Mouse (Mus musculus) liver, embryonic 11.5 days (tissue): ENCODE measurements at regions not wholly inside any gene's neighbourhood (a gene's known extent, or its start where the extent isn't known, plus 50 kb on each side); places are given as distances from the start of the nearest gene placed in this dataset.
"Not testable (repeated sequence)": the region's sequence is repeated elsewhere in the genome, so short reads cannot be mapped to it uniquely, and the experiment has no call there.

Source experiments
- ATAC-seq: fragments of 200-750 bp; cut with Nextera tagmentation; replicated peaks from 2 replicates; pipeline ENCODE4 v1.8.0; 2017; ENCODE audit warnings: moderate number of reproducible peaks, mild to moderate bottlenecking, moderate TSS enrichment, moderate library complexity; ENCODE audit not compliant: low FRiP score
- DNase-seq: peaks from one replicate; pipeline ENCODE4 v3.0.0-alpha.2; 2017; ENCODE audit warnings: low spot score
- H3K27ac ChIP-seq: fragments of 300-500 bp; sonication (generic); 2 replicates; pipeline ENCODE4 v1.5.1; 2014; ENCODE audit warnings: mild to moderate bottlenecking, low read depth, low read length, control low read depth
- H3K27me3 ChIP-seq: fragments of 300-500 bp; sonication (generic); replicated peaks from 2 replicates; pipeline ENCODE4 v1.6.1; 2014; ENCODE audit warnings: low read length, mixed read lengths; ENCODE audit not compliant: control insufficient read depth, insufficient read depth
- H3K36me3 ChIP-seq: fragments of 300-500 bp; sonication (generic); 2 replicates; pipeline ENCODE4 v1.6.1; 2014; ENCODE audit warnings: mild to moderate bottlenecking, low read length, moderate library complexity, mixed read lengths; ENCODE audit not compliant: control insufficient read depth, insufficient read depth
- H3K4me1 ChIP-seq: fragments of 300-500 bp; sonication (generic); replicated peaks from 2 replicates; pipeline ENCODE4 v1.6.1; 2014; ENCODE audit warnings: low read length, mixed read lengths; ENCODE audit not compliant: control insufficient read depth, insufficient read depth
- H3K4me2 ChIP-seq: fragments of 300-500 bp; sonication (generic); 2 replicates; pipeline ENCODE4 v1.6.1; 2014; ENCODE audit warnings: mild to moderate bottlenecking, control low read depth, moderate library complexity
- H3K4me3 ChIP-seq: fragments of 300-500 bp; sonication (generic); 2 replicates; pipeline ENCODE4 v1.5.1; 2014; ENCODE audit warnings: low read depth, low read length, control low read depth
- H3K9ac ChIP-seq: fragments of 300-500 bp; sonication (generic); 2 replicates; pipeline ENCODE4 v1.6.1; 2014; ENCODE audit warnings: low read depth, low read length, control low read depth
- H3K9me3 ChIP-seq: fragments of 300-500 bp; sonication (generic); 2 replicates; pipeline ENCODE4 v1.6.1; 2016; ENCODE audit warnings: low read length, inconsistent platforms, mixed read lengths; ENCODE audit not compliant: control insufficient read depth
- WGBS: fragments of 180-500 bp; shearing (Covaris S2); extraction: QIAGEN DNeasy Blood & Tissue Kit; methylation state at CpG from one replicate; pipeline ENCODE4 v1.1.7; 2014; 5-methylcytosine and 5-hydroxymethylcytosine counted together

- no peak overlapping the region for H3K27ac ChIP-seq
Observed at GRCm38 (mm10) chr13:5373191-5373590, 488.1 kb upstream of the Klf6 start.

GRCm38 (mm10) chr13:5408226-5408804, 453.0 kb upstream of the Klf6 start:
- WGBS, result 74% methylated on average over 4 of the region's 4 CpGs
- H3K36me3 ChIP-seq, result no peaks in the 10 kb centered on the region
- no peak overlapping the region for H3K4me3 ChIP-seq
- H3K27ac ChIP-seq, result no peak overlapping the region
- no peaks in the 10 kb centered on the region for H3K9me3 ChIP-seq
- H3K4me2 ChIP-seq, result no peak overlapping the region
- no peak overlapping the region for H3K9ac ChIP-seq
- DNase-seq, result no peak
- no peak for ATAC-seq
- H3K27me3 ChIP-seq, result no peaks in the 10 kb centered on the region
- H3K4me1 ChIP-seq, result no peaks in the 10 kb centered on the region

More at GRCm38 (mm10) chr13:5373191-5373590, 488.1 kb upstream of the Klf6 start:
- Histone ChIP-seq H3K4me3 (no peak overlapping the region), H3K27me3 (no peaks in the 10 kb centered on the region), H3K4me2 (no peak overlapping the region), H3K36me3 (no peaks in the 10 kb centered on the region), H3K9ac (no peak overlapping the region), H3K4me1 (no peaks in the 10 kb centered on the region), H3K9me3 (no peaks in the 10 kb centered on the region)
- no peak for ATAC-seq
- DNase-seq, result no peak

GRCm38 (mm10) chr13:5412052-5412451, 449.2 kb upstream of the Klf6 start:
- Histone ChIP-seq H3K4me3 (no peak overlapping the region), H3K4me1 (no peaks in the 10 kb centered on the region), H3K4me2 (no peak overlapping the region), H3K27ac (no peak overlapping the region), H3K9me3 (no peaks in the 10 kb centered on the region), H3K36me3 (no peaks in the 10 kb centered on the region), H3K27me3 (no peaks in the 10 kb centered on the region), H3K9ac (no peak overlapping the region)
- DNase-seq, result no peak
- ATAC-seq, result no peak

GRCm38 (mm10) chr13:5413009-5413408, 448.3 kb upstream of the Klf6 start:
- DNase-seq, result not testable (repeated sequence)

GRCm38 (mm10) chr13:5424110-5424509, 437.2 kb upstream of the Klf6 start:
- no peak overlapping the region for H3K4me2 ChIP-seq
- whole genome bisulfite sequencing, result 84% methylated on average over 1 of the region's 1 CpGs

More at GRCm38 (mm10) chr13:5413009-5413408, 448.3 kb upstream of the Klf6 start:
- H3K27me3 ChIP-seq, H3K4me2 ChIP-seq, H3K9me3 ChIP-seq, H3K4me1 ChIP-seq, H3K36me3 ChIP-seq, ATAC-seq, H3K9ac ChIP-seq, H3K4me3 ChIP-seq, H3K27ac ChIP-seq: not testable (repeated sequence)

GRCm38 (mm10) chr13:5425491-5426232, 435.6 kb upstream of the Klf6 start:
- no peaks in the 10 kb centered on the region for H3K36me3 ChIP-seq
- ATAC-seq, result no peak
- DNase-seq, result no peak
- no peak overlapping the region for H3K4me2 ChIP-seq
- no peaks in the 10 kb centered on the region for H3K27me3 ChIP-seq
- H3K9me3 ChIP-seq, result no peaks in the 10 kb centered on the region
- 83% methylated on average over 9 of the region's 9 CpGs for WGBS
- H3K4me1 ChIP-seq, result no peaks in the 10 kb centered on the region
- no peak overlapping the region for H3K4me3 ChIP-seq
- H3K27ac ChIP-seq, result no peak overlapping the region
- H3K9ac ChIP-seq, result no peak overlapping the region

More at GRCm38 (mm10) chr13:5424110-5424509, 437.2 kb upstream of the Klf6 start:
- ATAC-seq, result no peak
- H3K27me3 ChIP-seq, result no peaks in the 10 kb centered on the region
- no peaks in the 10 kb centered on the region for H3K9me3 ChIP-seq
- H3K9ac ChIP-seq, result no peak overlapping the region
- H3K36me3 ChIP-seq, result no peaks in the 10 kb centered on the region
- DNase-seq, result no peak
- H3K4me3 ChIP-seq, result no peak overlapping the region
- no peaks in the 10 kb centered on the region for H3K4me1 ChIP-seq
- no peak overlapping the region for H3K27ac ChIP-seq

DNA sequence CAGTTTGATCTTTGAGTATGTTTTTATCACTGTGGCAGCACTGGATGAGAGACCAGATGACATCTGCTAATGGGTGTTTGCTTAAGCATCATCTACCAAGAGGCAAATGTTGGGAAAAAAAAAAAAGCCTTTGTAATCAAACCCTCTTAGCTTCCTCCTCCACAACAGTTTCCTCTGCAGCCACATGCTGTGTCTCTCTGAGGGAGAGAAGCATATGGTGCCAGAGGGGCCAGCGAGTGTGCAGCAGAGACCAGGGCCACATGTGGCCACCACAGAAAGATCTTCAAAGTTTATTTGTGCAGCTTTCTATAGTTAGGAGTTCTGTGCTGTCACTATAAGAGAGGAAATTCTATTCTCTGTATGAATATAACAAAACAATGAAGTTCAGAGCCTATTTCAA, 427.6 kb upstream of the Klf6 start:
- Histone ChIP-seq H3K27ac (no peak overlapping the region), H3K9me3 (no peaks in the 10 kb centered on the region), H3K27me3 (no peaks in the 10 kb centered on the region), H3K36me3 (no peaks in the 10 kb centered on the region), H3K9ac (no peak overlapping the region), H3K4me3 (no peak overlapping the region), H3K4me2 (no peak overlapping the region), H3K4me1 (no peaks in the 10 kb centered on the region)
- 28% methylated on average over 1 of the region's 1 CpGs for WGBS
- no peak for DNase-seq
- ATAC-seq, result no peak

DNA sequence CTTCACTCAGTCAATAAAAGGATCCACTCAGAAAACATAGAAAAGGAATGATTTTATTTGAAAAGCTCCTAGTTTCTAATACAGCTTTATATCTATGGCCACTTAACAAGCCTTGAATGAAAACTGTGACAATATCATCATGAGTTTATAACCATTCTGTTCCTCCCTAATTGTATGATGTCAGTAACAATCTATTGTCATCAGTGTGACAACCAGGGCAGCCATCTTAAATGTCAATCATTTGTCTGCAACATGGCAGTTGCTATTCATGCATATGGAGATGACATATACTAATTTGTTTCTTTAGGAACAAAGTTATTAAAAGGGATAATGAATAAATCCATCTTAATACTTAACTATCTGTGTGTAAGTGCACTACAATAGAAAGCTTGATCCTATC, 426.2 kb upstream of the Klf6 start:
- Histone ChIP-seq H3K9me3 (no peaks in the 10 kb centered on the region), H3K4me1 (no peaks in the 10 kb centered on the region), H3K4me2 (no peak overlapping the region), H3K4me3 (no peak overlapping the region), H3K9ac (no peak overlapping the region), H3K36me3 (no peaks in the 10 kb centered on the region), H3K27me3 (no peaks in the 10 kb centered on the region), H3K27ac (no peak overlapping the region)
- DNase-seq, result no peak
- ATAC-seq, result no peak

DNA sequence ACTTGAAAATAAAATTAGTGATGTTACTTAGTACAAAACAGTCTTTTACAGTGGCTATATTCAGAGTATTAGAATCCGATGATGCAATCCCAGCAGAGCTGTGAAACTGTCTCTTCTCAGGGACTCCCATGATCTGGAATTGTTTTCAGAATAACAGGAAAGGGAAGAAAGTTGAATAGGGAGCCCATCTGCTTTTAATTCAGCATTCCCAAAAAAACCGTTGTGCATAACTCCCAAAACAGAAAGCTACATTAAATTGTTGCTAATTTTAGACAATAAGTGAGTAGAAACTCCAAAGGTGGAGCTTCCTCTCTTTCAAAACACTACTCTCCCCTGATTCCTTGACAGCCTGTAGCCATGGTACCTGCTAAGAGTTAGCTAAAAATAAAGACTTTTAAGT, 425.1 kb upstream of the Klf6 start:
- DNase-seq, result no peak
- no peaks in the 10 kb centered on the region for H3K9me3 ChIP-seq

More for the DNA sequence above, 425.1 kb upstream of the Klf6 start:
- Histone ChIP-seq H3K4me2 (no peak overlapping the region), H3K27ac (no peak overlapping the region), H3K9ac (no peak overlapping the region), H3K27me3 (no peaks in the 10 kb centered on the region), H3K36me3 (no peaks in the 10 kb centered on the region), H3K4me3 (no peak overlapping the region), H3K4me1 (no peaks in the 10 kb centered on the region)
- no peak for ATAC-seq
- WGBS, result 82% methylated on average over 2 of the region's 2 CpGs
